Mouse (Mus musculus): Measurements from ENCODE around the gene Gm21903. TPM values are rescaled to one million over a fixed set of nuclear protein-coding genes. Genes with fewer than 3 reads are reported as not detected.
"Not testable (repeated sequence)": the region's sequence is repeated elsewhere in the genome, so short reads cannot be mapped to it uniquely, and the experiment has no call there.

Gm21903 gene
- polyA plus RNA-seq (2015; fragmentation: Nextera tagmentation; extraction: Ambion mirVana) = not detected in 2 replicates

- H3K36me3 ChIP-seq = no peaks in the 10 kb centered on the region
- H3K9ac ChIP-seq = no peak within 1 kb of the TSS
- no peak within 1 kb of the TSS for H3K4me2 ChIP-seq
- no peak within 1 kb of the TSS for H3K27ac ChIP-seq
- no peak within 1 kb of the TSS for H3K4me3 ChIP-seq
- no peaks in the 10 kb centered on the region for H3K27me3 ChIP-seq
- no peak for ATAC-seq (ENCODE audit: insufficient number of reproducible peaks, low FRiP score, low TSS enrichment, low read depth)
- H3K4me1 ChIP-seq = no peaks in the 10 kb centered on the region
- H3K9me3 ChIP-seq = no peaks in the 10 kb centered on the region
Measured at GRCm38 (mm10) chr17:39043241-39043640, at the start of gene Gm21903. TSS of gene Gm21903 (minus strand) at chr17:39043341.

GRCm38 (mm10) chr17:39076937-39077336 is 33.8 kb upstream of the Gm21903 start, which contains the start of gene Esp23:
TSS of gene Esp23 (minus strand) at chr17:39077037.
- Histone ChIP-seq H3K27ac (no peak within 1 kb of the TSS), H3K36me3 (no peaks in the 10 kb centered on the region), H3K27me3 (no peaks in the 10 kb centered on the region), H3K9ac (no peak within 1 kb of the TSS), H3K4me3 (no peak within 1 kb of the TSS), H3K4me2 (no peak within 1 kb of the TSS), H3K4me1 (no peaks in the 10 kb centered on the region), H3K9me3 (0 out of 2 replicates have a peak, but pooled peaks cover 9% of the 10 kb centered on the region)
- ATAC-seq (ENCODE audit: insufficient number of reproducible peaks, low FRiP score, low TSS enrichment, low read depth) = no peak
- WGBS = 36% methylated on average over 1 of the region's 1 CpGs

GRCm38 (mm10) chr17:39063641-39064040 is 20.5 kb upstream of the Gm21903 start:
- Histone ChIP-seq H3K9ac (no peak overlapping the region), H3K4me3 (no peak overlapping the region), H3K4me1 (no peaks in the 10 kb centered on the region), H3K27ac (no peak overlapping the region), H3K36me3 (no peaks in the 10 kb centered on the region), H3K27me3 (no peaks in the 10 kb centered on the region), H3K9me3 (0 out of 2 replicates have a peak, but pooled peaks cover 6% of the 10 kb centered on the region), H3K4me2 (no peak overlapping the region)
- ATAC-seq (ENCODE audit: insufficient number of reproducible peaks, low FRiP score, low TSS enrichment, low read depth) = no peak

- H3K27me3 ChIP-seq; H3K9me3 ChIP-seq; H3K27ac ChIP-seq; H3K4me2 ChIP-seq; H3K4me1 ChIP-seq; H3K36me3 ChIP-seq; H3K4me3 ChIP-seq; H3K9ac ChIP-seq; ATAC-seq (ENCODE audit: insufficient number of reproducible peaks, low FRiP score, low TSS enrichment, low read depth): not testable (repeated sequence)
- WGBS = 81% methylated on average over 3 of the region's 3 CpGs
Measured at GRCm38 (mm10) chr17:39036395-39036794, 6.7 kb downstream of the Gm21903 start, which contains the start of gene Esp24. TSS of gene Esp24 (plus strand) at chr17:39036695.

- Histone ChIP-seq H3K4me2 (no peak overlapping the region), H3K27me3 (no peaks in the 10 kb centered on the region), H3K36me3 (no peaks in the 10 kb centered on the region), H3K9me3 (no peaks in the 10 kb centered on the region), H3K27ac (no peak overlapping the region), H3K4me1 (no peaks in the 10 kb centered on the region), H3K4me3 (no peak overlapping the region), H3K9ac (no peak overlapping the region)
- WGBS = 70% methylated on average over 14 of the region's 14 CpGs
- ATAC-seq (ENCODE audit: insufficient number of reproducible peaks, low FRiP score, low TSS enrichment, low read depth) = no peak
Measured at GRCm38 (mm10) chr17:39017184-39017583, 26.0 kb downstream of the Gm21903 start.

- Histone ChIP-seq H3K9ac (no peak overlapping the region), H3K4me3 (no peak overlapping the region), H3K36me3 (no peaks in the 10 kb centered on the region), H3K4me2 (no peak overlapping the region), H3K4me1 (no peaks in the 10 kb centered on the region), H3K27me3 (no peaks in the 10 kb centered on the region), H3K27ac (no peak overlapping the region), H3K9me3 (no peaks in the 10 kb centered on the region)
- 42% methylated on average over 30 of the region's 30 CpGs for WGBS
- ATAC-seq (ENCODE audit: insufficient number of reproducible peaks, low FRiP score, low TSS enrichment, low read depth) = no peak
Measured at GRCm38 (mm10) chr17:39010675-39011638, 32.2 kb downstream of the Gm21903 start.

GRCm38 (mm10) chr17:39009846-39010245 is 33.3 kb downstream of the Gm21903 start:
- Histone ChIP-seq H3K4me1 (no peaks in the 10 kb centered on the region), H3K36me3 (no peaks in the 10 kb centered on the region), H3K4me2 (no peak overlapping the region), H3K9ac (no peak overlapping the region), H3K4me3 (no peak overlapping the region), H3K27me3 (no peaks in the 10 kb centered on the region), H3K9me3 (no peaks in the 10 kb centered on the region), H3K27ac (no peak overlapping the region)
- WGBS = 91% methylated on average over 1 of the region's 1 CpGs
- ATAC-seq (ENCODE audit: insufficient number of reproducible peaks, low FRiP score, low TSS enrichment, low read depth) = no peak

Other genes with a start within 250 kb of the Gm21903 start
- not detected in 2 replicates for gene Esp24, start 6.6 kb downstream of the Gm21903 start, polyA plus RNA-seq (2015; fragmentation: Nextera tagmentation; extraction: Ambion mirVana)
- not detected in 2 replicates for gene Esp23, start 33.7 kb upstream of the Gm21903 start, polyA plus RNA-seq (2015; fragmentation: Nextera tagmentation; extraction: Ambion mirVana)
- not detected in 2 replicates for gene Esp22, start 52.0 kb upstream of the Gm21903 start, polyA plus RNA-seq (2015; fragmentation: Nextera tagmentation; extraction: Ambion mirVana)

All from limb, embryonic 15.5 days (tissue).